Mouse (Mus musculus): ENCODE measurements at regions not wholly inside any gene's neighbourhood (a gene's known extent, or its start where the extent isn't known, plus 50 kb on each side); places are given as distances from the start of the nearest gene placed in this dataset.

DNA sequence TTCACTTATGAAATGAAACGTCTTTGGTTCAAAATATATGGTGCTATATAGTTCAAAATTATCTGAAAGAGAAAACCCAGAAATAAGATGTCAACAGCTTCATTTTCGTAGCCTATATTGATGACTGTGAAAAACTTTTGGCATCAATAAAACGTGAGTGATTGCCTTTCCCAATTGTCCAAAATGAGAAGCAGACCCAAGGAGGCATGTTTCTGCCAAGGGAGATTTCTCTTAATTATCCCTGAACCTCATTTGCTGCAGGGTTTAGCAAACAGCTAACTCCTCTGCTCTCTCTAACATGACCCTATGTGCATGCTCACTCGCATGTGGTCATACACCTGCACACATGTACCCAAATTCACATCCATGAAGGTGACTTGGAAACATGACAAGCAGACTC lies 296.8 kb downstream of the Cxcl12 start:
- DNase-seq (ENCODE audit: low read depth, low spot score), result no peak
- TF ChIP-seq HCFC1 (IDR thresholded peaks at IDR 0.05; ENCODE audit: low read depth, low read length) (no peak), NRF1 (IDR thresholded peaks at IDR 0.05; ENCODE audit: insufficient read depth, low read depth, low read length, poor library complexity, severe bottlenecking) (no peak), KAT2A (conservative IDR thresholded peaks at IDR 0.05; ENCODE audit: low read depth, low read length) (no peak), CTCF (IDR thresholded peaks at IDR 0.05 in 2 of 3, conservative IDR thresholded peaks at IDR 0.05 in 1 of 3; ENCODE audit: control insufficient read depth in 1 of 3, insufficient read depth in 1 of 3, low read depth in 2 of 3, low read length in 3 of 3, poor library complexity in 1 of 3, severe bottlenecking in 1 of 3) (no peak), MYC (IDR thresholded peaks at IDR 0.05; ENCODE audit: low read depth, low read length) (no peak), EP300 (IDR thresholded peaks at IDR 0.05; ENCODE audit: low read depth in 1 of 2, low read length in 2 of 2) (no peak), MYB (IDR thresholded peaks at IDR 0.05; ENCODE audit: low read depth, low read length) (no peak), MXI1 (IDR thresholded peaks at IDR 0.05; ENCODE audit: low read depth, low read length) (no peak), CHD2 (IDR thresholded peaks at IDR 0.05; ENCODE audit: low read length) (no peak), MAX (IDR thresholded peaks at IDR 0.05; ENCODE audit: low read length) (no peak), SIN3A (IDR thresholded peaks at IDR 0.05; ENCODE audit: low read length) (no peak), POLR2A (IDR thresholded peaks at IDR 0.05; ENCODE audit: control insufficient read depth in 1 of 2, insufficient read depth in 1 of 2, low read depth in 1 of 2, low read length in 2 of 2, poor library complexity in 1 of 2) (no peak), CHD1 (IDR thresholded peaks at IDR 0.05; ENCODE audit: low read depth, low read length) (no peak), POLR2AphosphoS5 (IDR thresholded peaks at IDR 0.05; ENCODE audit: borderline replicate concordance, low read depth, low read length) (no peak), NELFE (IDR thresholded peaks at IDR 0.05; ENCODE audit: low read depth, low read length) (no peak)
- no peak overlapping the region for H3K9ac ChIP-seq (ENCODE audit: control insufficient read depth, low read depth, low read length, poor library complexity, severe bottlenecking)
- H3K4me3 ChIP-seq (ENCODE audit: control insufficient read depth in 1 of 2, insufficient read depth in 1 of 2, low read depth in 2 of 2, low read length in 2 of 2), result no peak overlapping the region
- H3K27ac ChIP-seq (ENCODE audit: control insufficient read depth, low read depth, low read length), result no peak overlapping the region
- no peaks in the 10 kb centered on the region for H3K9me3 ChIP-seq (replicated peaks; ENCODE audit: insufficient read depth, low read length)
- H3K4me1 ChIP-seq (ENCODE audit: control insufficient read depth in 1 of 2, insufficient read depth in 2 of 2, low read length in 2 of 2), result no peaks in the 10 kb centered on the region
- H3K79me2 ChIP-seq (ENCODE audit: control insufficient read depth, insufficient read depth, low read length, poor library complexity), result no peaks in the 10 kb centered on the region
- H3K36me3 ChIP-seq (ENCODE audit: control insufficient read depth in 1 of 2, insufficient read depth in 2 of 2, low read length in 2 of 2), result no peaks in the 10 kb centered on the region
- H3K27me3 ChIP-seq (ENCODE audit: control insufficient read depth in 1 of 2, insufficient read depth in 2 of 2, low read length in 2 of 2), result no peaks in the 10 kb centered on the region

DNA sequence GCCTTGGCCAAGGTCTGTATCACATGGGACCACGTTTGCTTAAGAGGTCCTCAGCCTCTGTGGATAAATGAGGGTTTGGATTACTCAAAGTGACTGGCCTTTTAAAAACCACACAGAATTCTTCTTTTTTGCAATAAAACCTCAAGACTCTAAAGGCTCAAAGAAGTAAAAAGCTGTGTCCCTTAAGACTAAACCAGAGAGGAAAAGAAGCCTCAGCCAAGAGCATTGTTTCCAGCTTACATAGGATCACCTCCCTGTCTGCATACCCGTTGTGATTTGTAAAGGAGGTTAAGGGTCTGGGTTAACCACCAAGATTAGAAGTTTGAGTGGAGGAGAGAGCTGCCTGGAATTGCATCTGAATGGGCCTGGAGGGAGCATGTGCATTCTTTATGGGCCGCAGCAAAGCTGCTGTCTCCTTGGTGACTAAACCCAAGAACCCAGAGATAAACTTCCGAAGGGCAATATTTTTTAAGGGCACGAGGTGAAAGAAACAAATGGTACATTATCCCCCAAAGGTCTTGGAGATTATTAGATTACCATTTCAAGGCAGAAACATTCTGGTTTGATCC lies 297.4 kb downstream of the Cxcl12 start:
- no peak overlapping the region for H3K27ac ChIP-seq (ENCODE audit: control insufficient read depth, low read depth, low read length)
- no peak for DNase-seq (ENCODE audit: low read depth, low spot score)
- no peaks in the 10 kb centered on the region for H3K36me3 ChIP-seq (ENCODE audit: control insufficient read depth in 1 of 2, insufficient read depth in 2 of 2, low read length in 2 of 2)
- H3K27me3 ChIP-seq (ENCODE audit: control insufficient read depth in 1 of 2, insufficient read depth in 2 of 2, low read length in 2 of 2), result no peaks in the 10 kb centered on the region
- no peak overlapping the region for H3K4me3 ChIP-seq (ENCODE audit: control insufficient read depth in 1 of 2, insufficient read depth in 1 of 2, low read depth in 2 of 2, low read length in 2 of 2)
- H3K79me2 ChIP-seq (ENCODE audit: control insufficient read depth, insufficient read depth, low read length, poor library complexity), result no peaks in the 10 kb centered on the region
- H3K4me1 ChIP-seq (ENCODE audit: control insufficient read depth in 1 of 2, insufficient read depth in 2 of 2, low read length in 2 of 2), result no peaks in the 10 kb centered on the region
- TF ChIP-seq ETS1 (IDR thresholded peaks at IDR 0.05; ENCODE audit: low read depth, low read length) (no peak), MAX (IDR thresholded peaks at IDR 0.05; ENCODE audit: low read length) (no peak), MXI1 (IDR thresholded peaks at IDR 0.05; ENCODE audit: low read depth, low read length) (no peak), MYC (IDR thresholded peaks at IDR 0.05; ENCODE audit: low read depth, low read length) (no peak), CHD2 (IDR thresholded peaks at IDR 0.05; ENCODE audit: low read length) (no peak), RCOR1 (IDR thresholded peaks at IDR 0.05; ENCODE audit: low read depth, low read length) (no peak), NRF1 (IDR thresholded peaks at IDR 0.05; ENCODE audit: insufficient read depth, low read depth, low read length, poor library complexity, severe bottlenecking) (no peak), USF1 (IDR thresholded peaks at IDR 0.05; ENCODE audit: low read depth, low read length) (no peak), RAD21 (IDR thresholded peaks at IDR 0.05; ENCODE audit: low read depth, low read length) (no peak), TBP (IDR thresholded peaks at IDR 0.05; ENCODE audit: low read depth, low read length) (no peak), BHLHE40 (IDR thresholded peaks at IDR 0.05; ENCODE audit: borderline replicate concordance, low read depth, low read length) (no peak), KAT2A (conservative IDR thresholded peaks at IDR 0.05; ENCODE audit: low read depth, low read length) (no peak), UBTF (IDR thresholded peaks at IDR 0.05; ENCODE audit: borderline replicate concordance, insufficient read depth, low read depth, low read length) (no peak), SMC3 (IDR thresholded peaks at IDR 0.05; ENCODE audit: low read depth, low read length) (no peak)
- no peak overlapping the region for H3K9ac ChIP-seq (ENCODE audit: control insufficient read depth, low read depth, low read length, poor library complexity, severe bottlenecking)
- no peaks in the 10 kb centered on the region for H3K9me3 ChIP-seq (replicated peaks; ENCODE audit: insufficient read depth, low read length)
